Mouse (Mus musculus): Measurements from ENCODE around the gene Med18. TPM values are rescaled to one million over a fixed set of nuclear protein-coding genes. Genes with fewer than 3 reads are reported as not detected.

Med18 gene
- total and polyA plus RNA-seq, 3 experiments: 13.4 to 32.9 TPM; not detected in 1

DNA sequence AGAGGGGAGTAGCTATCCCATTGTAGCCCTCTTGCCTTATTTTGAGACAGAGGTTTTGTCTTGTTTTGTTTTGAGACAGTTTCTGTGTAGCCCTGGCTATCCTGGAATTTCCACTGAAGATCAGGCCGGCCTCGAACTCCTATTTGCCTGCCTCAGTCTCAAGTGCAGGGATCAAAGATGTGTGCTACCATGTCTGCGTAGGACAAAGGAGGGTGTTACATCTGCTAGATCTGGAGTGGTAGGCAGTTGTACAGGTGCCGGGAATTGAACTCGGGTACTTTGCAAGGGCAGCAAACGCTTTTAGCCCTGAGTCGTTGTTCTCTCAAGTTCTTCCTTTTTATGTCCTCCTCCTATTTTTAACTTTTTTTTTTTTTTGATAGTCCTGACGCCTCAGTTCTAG lies 27.3 kb upstream of the Med18 start:
- DNase-seq (ENCODE audit: low read depth, low spot score): no peak
- Histone ChIP-seq H3K4me1 (ENCODE audit: control insufficient read depth in 1 of 2, insufficient read depth in 2 of 2, low read length in 2 of 2) (no peaks in the 10 kb centered on the region), H3K36me3 (ENCODE audit: control insufficient read depth in 1 of 2, insufficient read depth in 2 of 2, low read length in 2 of 2) (peaks cover 0 to 6% of the 10 kb centered on the region in 2 experiments; a peak in 2 of 4 replicates), H3K27me3 (ENCODE audit: control insufficient read depth in 1 of 2, insufficient read depth in 2 of 2, low read length in 2 of 2) (no peaks in the 10 kb centered on the region), H3K4me3 (ENCODE audit: control insufficient read depth in 1 of 2, insufficient read depth in 1 of 2, low read depth in 2 of 2, low read length in 2 of 2) (no peak overlapping the region), H3K9me3 (replicated peaks; ENCODE audit: insufficient read depth, low read length) (no peaks in the 10 kb centered on the region), H3K79me2 (ENCODE audit: control insufficient read depth, insufficient read depth, low read length, poor library complexity) (no peaks in the 10 kb centered on the region), H3K27ac (ENCODE audit: control insufficient read depth, low read depth, low read length) (no peak overlapping the region), H3K9ac (ENCODE audit: control insufficient read depth, low read depth, low read length, poor library complexity, severe bottlenecking) (no peak overlapping the region)
- TF ChIP-seq MYB (IDR thresholded peaks at IDR 0.05; ENCODE audit: low read depth, low read length) (no peak), POLR2AphosphoS2 (IDR thresholded peaks at IDR 0.05; ENCODE audit: low read length) (peak; percentile 71; the same call in 1 of the 2 replicates)

DNA sequence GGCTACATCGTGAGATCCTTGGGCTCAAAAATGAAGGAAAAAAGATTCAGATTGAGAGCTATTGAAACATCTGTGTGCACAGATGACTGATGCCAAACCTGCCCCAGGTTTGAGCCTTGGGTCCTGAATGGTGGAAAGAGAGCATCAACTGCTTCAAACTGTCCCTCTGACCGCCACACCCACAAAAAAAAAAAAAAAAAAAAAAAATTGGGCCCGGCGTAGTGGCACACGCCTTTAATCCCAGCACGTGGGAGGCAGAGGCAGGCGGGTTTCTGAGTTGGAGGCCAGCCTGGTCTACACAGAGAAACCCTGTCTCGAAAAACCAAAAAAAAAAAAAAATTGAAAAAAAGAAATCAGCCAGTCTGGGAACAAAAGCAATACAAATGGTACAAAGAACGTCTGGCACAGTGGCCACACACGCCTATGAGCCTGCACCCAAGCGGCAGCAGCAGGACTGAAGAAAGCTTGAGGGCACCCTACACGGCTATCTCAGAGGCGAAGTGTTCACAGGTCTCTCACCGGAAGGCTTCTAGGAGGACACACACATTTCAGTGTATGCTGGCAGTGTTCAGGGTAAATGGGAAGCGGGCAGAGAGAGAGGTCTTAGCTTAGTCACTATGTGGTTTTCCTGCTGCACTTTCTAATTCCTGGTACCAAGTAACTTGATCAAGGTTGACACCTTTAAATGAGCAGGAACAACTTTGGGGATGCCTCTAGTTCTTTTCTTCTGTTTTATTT lies 26.7 kb upstream of the Med18 start:
- Histone ChIP-seq H3K9ac (ENCODE audit: control insufficient read depth, low read depth, low read length, poor library complexity, severe bottlenecking) (no peak overlapping the region), H3K27ac (ENCODE audit: control insufficient read depth, low read depth, low read length) (no peak overlapping the region), H3K9me3 (replicated peaks; ENCODE audit: insufficient read depth, low read length) (no peaks in the 10 kb centered on the region), H3K36me3 (ENCODE audit: control insufficient read depth in 1 of 2, insufficient read depth in 2 of 2, low read length in 2 of 2) (peaks cover 0 to 6% of the 10 kb centered on the region in 2 experiments; a peak in 2 of 4 replicates), H3K27me3 (ENCODE audit: control insufficient read depth in 1 of 2, insufficient read depth in 2 of 2, low read length in 2 of 2) (no peaks in the 10 kb centered on the region), H3K4me1 (ENCODE audit: control insufficient read depth in 1 of 2, insufficient read depth in 2 of 2, low read length in 2 of 2) (no peaks in the 10 kb centered on the region), H3K79me2 (ENCODE audit: control insufficient read depth, insufficient read depth, low read length, poor library complexity) (no peaks in the 10 kb centered on the region), H3K4me3 (ENCODE audit: control insufficient read depth in 1 of 2, insufficient read depth in 1 of 2, low read depth in 2 of 2, low read length in 2 of 2) (no peak overlapping the region)
- no peak for DNase-seq (ENCODE audit: low read depth, low spot score)
- TF ChIP-seq NELFE (IDR thresholded peaks at IDR 0.05; ENCODE audit: low read depth, low read length) (no peak), ZNF384 (IDR thresholded peaks at IDR 0.05; ENCODE audit: low read depth, low read length) (0 out of 2 replicates have a peak, but pooled peaks have one; percentile 3)

DNA sequence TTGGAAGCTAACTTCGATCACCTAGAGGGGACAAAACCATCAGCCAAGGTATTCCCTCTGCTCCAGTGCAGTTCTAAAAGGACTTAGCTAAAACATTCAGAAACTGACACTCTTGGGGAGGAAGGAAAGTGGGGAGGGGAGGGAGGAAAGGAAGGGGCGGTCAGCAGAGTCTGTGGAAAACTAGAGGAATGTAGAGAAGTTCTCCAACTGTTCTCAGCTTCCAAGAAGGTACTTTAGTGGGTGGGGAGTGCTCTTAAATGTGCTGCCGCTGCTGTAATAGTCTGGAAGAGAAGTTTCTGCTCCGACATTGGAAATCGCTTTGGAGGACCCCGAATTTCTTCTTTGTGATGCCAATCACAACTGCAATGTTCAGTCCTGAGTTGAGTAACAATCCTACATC lies 25.3 kb upstream of the Med18 start:
- no peak overlapping the region for H3K9ac ChIP-seq (ENCODE audit: control insufficient read depth, low read depth, low read length, poor library complexity, severe bottlenecking)
- TF ChIP-seq MYC (IDR thresholded peaks at IDR 0.05; ENCODE audit: low read depth, low read length): no peak
- TF ChIP-seq ETS1 (IDR thresholded peaks at IDR 0.05; ENCODE audit: low read depth, low read length): no peak
- TF ChIP-seq JUND (IDR thresholded peaks at IDR 0.05; ENCODE audit: low read depth, low read length): no peak
- TF ChIP-seq TCF12 (IDR thresholded peaks at IDR 0.05; ENCODE audit: low read depth, low read length): no peak
- TF ChIP-seq SIN3A (IDR thresholded peaks at IDR 0.05; ENCODE audit: low read length): no peak
- TF ChIP-seq MYB (IDR thresholded peaks at IDR 0.05; ENCODE audit: low read depth, low read length): no peak
- no peak for TF ChIP-seq TAL1 (IDR thresholded peaks at IDR 0.05; ENCODE audit: low read length)
- TF ChIP-seq SMC3 (IDR thresholded peaks at IDR 0.05; ENCODE audit: low read depth, low read length): no peak
- no peak for TF ChIP-seq USF2 (IDR thresholded peaks at IDR 0.05; ENCODE audit: borderline replicate concordance in 1 of 2, insufficient read depth in 1 of 2, low read depth in 1 of 2, low read length in 2 of 2)
- no peak for TF ChIP-seq GATA1 (IDR thresholded peaks at IDR 0.05; ENCODE audit: low read depth, low read length)
- TF ChIP-seq CHD2 (IDR thresholded peaks at IDR 0.05; ENCODE audit: low read length): no peak
- no peak for TF ChIP-seq BHLHE40 (IDR thresholded peaks at IDR 0.05; ENCODE audit: borderline replicate concordance, low read depth, low read length)
- TF ChIP-seq HCFC1 (IDR thresholded peaks at IDR 0.05; ENCODE audit: low read depth, low read length): no peak
- TF ChIP-seq KAT2A (conservative IDR thresholded peaks at IDR 0.05; ENCODE audit: low read depth, low read length): no peak
- no peak for TF ChIP-seq RCOR1 (IDR thresholded peaks at IDR 0.05; ENCODE audit: low read depth, low read length)
- no peak for TF ChIP-seq UBTF (IDR thresholded peaks at IDR 0.05; ENCODE audit: borderline replicate concordance, insufficient read depth, low read depth, low read length)
- no peak for TF ChIP-seq RAD21 (IDR thresholded peaks at IDR 0.05; ENCODE audit: low read depth, low read length)
- no peak for TF ChIP-seq MAFK (IDR thresholded peaks at IDR 0.05; ENCODE audit: borderline replicate concordance, low read depth, low read length)

More for the DNA sequence above, 25.3 kb upstream of the Med18 start:
- peaks cover 0 to 3% of the 10 kb centered on the region in 2 experiments; a peak in 1 of 4 replicates for H3K36me3 ChIP-seq (ENCODE audit: control insufficient read depth in 1 of 2, insufficient read depth in 2 of 2, low read length in 2 of 2)
- no peaks in the 10 kb centered on the region for H3K79me2 ChIP-seq (ENCODE audit: control insufficient read depth, insufficient read depth, low read length, poor library complexity)
- H3K4me1 ChIP-seq (ENCODE audit: control insufficient read depth in 1 of 2, insufficient read depth in 2 of 2, low read length in 2 of 2): no peaks in the 10 kb centered on the region
- no peak overlapping the region for H3K27ac ChIP-seq (ENCODE audit: control insufficient read depth, low read depth, low read length)
- no peaks in the 10 kb centered on the region for H3K9me3 ChIP-seq (replicated peaks; ENCODE audit: insufficient read depth, low read length)
- DNase-seq (ENCODE audit: low read depth, low spot score): no peak
- H3K27me3 ChIP-seq (ENCODE audit: control insufficient read depth in 1 of 2, insufficient read depth in 2 of 2, low read length in 2 of 2): no peaks in the 10 kb centered on the region
- H3K4me3 ChIP-seq (ENCODE audit: control insufficient read depth in 1 of 2, insufficient read depth in 1 of 2, low read depth in 2 of 2, low read length in 2 of 2): no peak overlapping the region
